Mouse (Mus musculus): Measurements from ENCODE around the gene Rftn1. TPM values are rescaled to one million over a fixed set of nuclear protein-coding genes. Genes with fewer than 3 reads are reported as not detected.
A peak's percentile ranks its signal among the peaks of the same experiment; 100 is the strongest.

Rftn1 gene
- polyA plus RNA-seq, 1 experiment from 2014 or later, result 11.2 TPM

DNA sequence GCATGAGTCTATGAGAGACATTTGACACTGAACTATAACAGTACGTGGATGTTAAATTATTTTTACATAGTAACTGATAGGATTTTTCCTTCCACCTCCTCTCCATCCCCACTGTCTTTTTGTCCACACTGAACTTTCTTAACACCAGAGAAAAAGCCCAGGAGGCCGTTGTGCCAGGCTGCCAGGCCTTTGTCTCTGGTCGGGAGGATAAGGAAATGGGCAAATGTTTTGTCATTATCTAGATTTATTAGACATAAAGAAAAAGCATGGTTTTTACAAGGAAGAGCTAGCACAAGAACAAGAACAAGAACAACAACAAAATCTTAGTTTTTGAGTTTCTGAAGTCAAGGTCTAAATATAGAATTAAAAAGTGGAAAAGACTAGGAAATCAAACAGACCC lies 4.1 kb upstream of the Rftn1 start:
- peaks cover 21% of the 10 kb centered on the region for H3K27me3 ChIP-seq (ENCODE audit: control insufficient read depth, insufficient read depth, low read length)
- no peaks in the 10 kb centered on the region for H3K4me1 ChIP-seq (ENCODE audit: control insufficient read depth, insufficient read depth, low read length)
- no peak overlapping the region for H3K27ac ChIP-seq (ENCODE audit: low read depth, low read length)
- no peak overlapping the region for H3K9ac ChIP-seq (ENCODE audit: low read depth, low read length)
- H3K9me3 ChIP-seq (replicated peaks; ENCODE audit: control insufficient read depth, low read length), result no peaks in the 10 kb centered on the region
- no peak overlapping the region for H3K4me3 ChIP-seq (ENCODE audit: low read depth, low read length)
- H3K36me3 ChIP-seq (ENCODE audit: control insufficient read depth, insufficient read depth, low read length), result no peaks in the 10 kb centered on the region
- ATAC-seq (replicated peaks; ENCODE audit: insufficient number of reproducible peaks, low FRiP score, low TSS enrichment), result no peak
- H3K4me2 ChIP-seq, result no peak overlapping the region
- 68% methylated on average over 3 of the region's 3 CpGs for WGBS (ENCODE audit: insufficient replicate concordance)

DNA sequence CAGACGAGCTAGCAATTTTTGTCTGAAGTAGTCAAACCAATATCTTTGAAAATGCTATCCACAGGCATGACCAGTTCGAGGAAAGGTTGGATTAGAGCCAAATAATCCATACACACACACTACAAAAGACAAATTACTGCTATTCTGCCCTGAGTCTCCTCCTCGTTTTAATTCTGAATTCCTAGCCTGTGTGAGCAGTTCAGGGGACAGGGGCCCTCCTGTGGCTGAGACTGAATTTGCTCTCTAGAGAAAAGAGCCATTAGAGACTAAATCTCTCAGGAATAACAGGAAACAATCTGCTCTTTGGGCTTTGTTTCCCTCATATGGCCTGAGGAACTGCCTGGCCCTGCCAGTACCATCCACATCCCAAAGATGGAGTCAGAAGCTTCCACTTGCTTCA lies 3.2 kb upstream of the Rftn1 start:
- no peak overlapping the region for H3K4me3 ChIP-seq (ENCODE audit: low read depth, low read length)
- H3K36me3 ChIP-seq (ENCODE audit: control insufficient read depth, insufficient read depth, low read length), result no peaks in the 10 kb centered on the region
- H3K9me3 ChIP-seq (replicated peaks; ENCODE audit: control insufficient read depth, low read length), result no peaks in the 10 kb centered on the region
- WGBS (ENCODE audit: insufficient replicate concordance), result 47% methylated on average over 3 of the region's 3 CpGs
- H3K27ac ChIP-seq (ENCODE audit: low read depth, low read length), result no peak overlapping the region
- ATAC-seq (replicated peaks; ENCODE audit: insufficient number of reproducible peaks, low FRiP score, low TSS enrichment), result no peak
- H3K27me3 ChIP-seq (ENCODE audit: control insufficient read depth, insufficient read depth, low read length), result peaks cover 21% of the 10 kb centered on the region
- H3K4me2 ChIP-seq, result no peak overlapping the region
- H3K4me1 ChIP-seq (ENCODE audit: control insufficient read depth, insufficient read depth, low read length), result no peaks in the 10 kb centered on the region
- H3K9ac ChIP-seq (ENCODE audit: low read depth, low read length), result no peak overlapping the region

DNA sequence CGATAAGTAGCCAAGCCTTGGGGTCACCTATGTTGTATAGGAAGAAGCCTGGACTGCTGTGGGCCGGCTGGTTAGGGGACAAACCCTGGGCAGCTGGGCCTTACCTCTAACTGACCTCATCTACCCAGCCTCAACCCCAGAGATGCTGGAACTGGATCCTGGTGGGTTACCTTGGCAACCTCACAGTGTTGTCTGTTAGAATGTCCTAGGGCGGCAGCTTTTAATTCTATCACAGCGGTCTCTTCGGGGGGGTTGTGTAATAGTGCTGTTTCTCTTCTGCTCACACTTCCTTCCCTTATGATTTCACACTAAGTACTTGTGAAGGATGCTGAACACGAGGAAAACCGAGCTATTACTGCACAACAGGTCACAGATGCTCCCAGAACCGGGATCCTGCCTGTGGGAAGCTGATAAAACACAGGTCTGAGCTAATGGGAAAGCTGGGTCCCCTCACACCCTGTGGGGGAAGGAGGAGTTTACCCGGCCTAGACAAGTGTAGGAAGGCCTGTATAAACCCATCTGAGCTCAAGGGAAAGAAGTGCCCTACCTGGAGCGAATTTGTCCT lies 2.0 kb upstream of the Rftn1 start:
- ATAC-seq (replicated peaks; ENCODE audit: insufficient number of reproducible peaks, low FRiP score, low TSS enrichment), result no peak
- H3K9ac ChIP-seq (ENCODE audit: low read depth, low read length), result no peak overlapping the region
- H3K4me3 ChIP-seq (ENCODE audit: low read depth, low read length), result no peak overlapping the region
- no peaks in the 10 kb centered on the region for H3K4me1 ChIP-seq (ENCODE audit: control insufficient read depth, insufficient read depth, low read length)
- WGBS (ENCODE audit: insufficient replicate concordance), result 53% methylated on average over 10 of the region's 10 CpGs
- no peak overlapping the region for H3K4me2 ChIP-seq
- H3K9me3 ChIP-seq (replicated peaks; ENCODE audit: control insufficient read depth, low read length), result no peaks in the 10 kb centered on the region
- H3K27ac ChIP-seq (ENCODE audit: low read depth, low read length), result no peak overlapping the region
- H3K27me3 ChIP-seq (ENCODE audit: control insufficient read depth, insufficient read depth, low read length), result peaks cover 21% of the 10 kb centered on the region
- no peaks in the 10 kb centered on the region for H3K36me3 ChIP-seq (ENCODE audit: control insufficient read depth, insufficient read depth, low read length)

DNA sequence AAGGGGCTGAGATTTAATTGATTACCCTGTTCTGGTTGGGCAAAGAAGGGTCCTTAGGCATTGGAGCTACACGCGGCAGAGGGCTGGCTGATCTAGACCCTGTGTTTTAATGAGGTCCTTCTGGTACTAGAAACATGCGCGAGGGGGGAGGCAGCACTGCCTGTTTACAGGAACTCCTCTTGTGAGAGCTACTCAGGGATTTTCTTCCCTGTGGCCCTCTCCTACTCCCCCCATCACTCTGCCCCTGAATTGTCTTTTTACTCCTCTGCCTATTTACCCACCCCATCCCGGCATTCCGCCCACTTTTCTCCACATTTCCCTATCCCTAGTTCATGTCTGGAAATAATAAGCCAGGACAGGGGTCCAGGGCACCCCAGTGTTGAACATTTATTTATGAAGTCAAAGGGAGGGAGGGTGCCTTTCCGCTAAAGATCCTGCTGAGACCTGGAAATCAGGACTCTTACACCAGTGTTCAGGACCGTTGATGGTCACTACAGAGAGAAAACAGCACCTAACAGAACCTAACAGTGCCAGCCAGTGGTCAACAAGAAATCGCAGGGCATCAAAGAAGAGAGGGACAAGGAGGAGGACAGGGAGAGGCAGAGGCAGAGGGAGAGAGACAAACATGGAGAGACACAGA lies 964 bp upstream of the Rftn1 start:
- H3K4me1 ChIP-seq (ENCODE audit: control insufficient read depth, insufficient read depth, low read length), result no peaks in the 10 kb centered on the region
- H3K27ac ChIP-seq (ENCODE audit: low read depth, low read length), result no peak overlapping the region
- H3K4me2 ChIP-seq, result no peak overlapping the region
- peaks cover 21% of the 10 kb centered on the region for H3K27me3 ChIP-seq (ENCODE audit: control insufficient read depth, insufficient read depth, low read length)
- H3K36me3 ChIP-seq (ENCODE audit: control insufficient read depth, insufficient read depth, low read length), result no peaks in the 10 kb centered on the region
- ATAC-seq (replicated peaks; ENCODE audit: insufficient number of reproducible peaks, low FRiP score, low TSS enrichment), result no peak
- no peak overlapping the region for H3K9ac ChIP-seq (ENCODE audit: low read depth, low read length)
- H3K9me3 ChIP-seq (replicated peaks; ENCODE audit: control insufficient read depth, low read length), result no peaks in the 10 kb centered on the region
- H3K4me3 ChIP-seq (ENCODE audit: low read depth, low read length), result no peak overlapping the region
- 46% methylated on average over 9 of the region's 9 CpGs for WGBS (ENCODE audit: insufficient replicate concordance)

DNA sequence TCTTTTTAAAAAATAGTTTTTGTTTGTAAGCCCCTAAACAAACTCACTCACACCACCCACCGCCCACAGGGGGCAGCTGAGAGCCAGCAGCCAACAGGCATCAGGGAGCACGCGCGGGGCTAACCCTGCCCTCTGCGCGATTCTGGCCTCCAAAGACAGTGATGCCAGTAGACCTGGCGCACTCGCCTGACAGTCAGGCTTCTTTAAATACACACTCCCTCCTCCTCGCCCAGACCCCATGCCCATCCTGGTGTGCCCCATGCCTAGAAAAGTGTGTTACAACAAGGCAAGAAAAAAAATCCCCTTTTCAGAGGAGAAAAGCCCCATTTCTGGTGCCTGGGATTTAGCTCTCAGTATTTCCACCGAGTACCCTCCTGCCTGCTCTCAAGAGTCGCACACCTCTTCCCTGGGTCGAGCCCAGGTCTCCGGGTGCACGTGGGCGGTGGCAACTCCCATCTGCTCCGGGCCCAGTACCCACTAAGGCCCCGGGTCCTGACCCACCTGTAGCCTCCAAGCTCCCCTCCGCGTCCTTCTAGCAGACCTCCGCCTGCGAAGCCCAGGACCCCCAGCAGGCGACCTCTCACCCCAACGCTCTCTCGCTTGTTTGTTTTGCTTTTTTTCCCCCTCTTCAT lies 977 bp downstream of the Rftn1 start:
- Histone ChIP-seq H3K4me1 (ENCODE audit: control insufficient read depth, insufficient read depth, low read length) (no peaks in the 10 kb centered on the region), H3K9me3 (replicated peaks; ENCODE audit: control insufficient read depth, low read length) (no peaks in the 10 kb centered on the region), H3K27me3 (ENCODE audit: control insufficient read depth, insufficient read depth, low read length) (peaks cover 21% of the 10 kb centered on the region), H3K9ac (ENCODE audit: low read depth, low read length) (peak overlapping the region; percentile 77), H3K36me3 (ENCODE audit: control insufficient read depth, insufficient read depth, low read length) (no peaks in the 10 kb centered on the region), H3K4me2 (peak overlapping the region; percentile 96), H3K27ac (ENCODE audit: low read depth, low read length) (no peak overlapping the region), H3K4me3 (ENCODE audit: low read depth, low read length) (peak overlapping the region; percentile 71)
- no peak for ATAC-seq (replicated peaks; ENCODE audit: insufficient number of reproducible peaks, low FRiP score, low TSS enrichment)
- 2% methylated on average over 24 of the region's 24 CpGs for WGBS (ENCODE audit: insufficient replicate concordance)

DNA sequence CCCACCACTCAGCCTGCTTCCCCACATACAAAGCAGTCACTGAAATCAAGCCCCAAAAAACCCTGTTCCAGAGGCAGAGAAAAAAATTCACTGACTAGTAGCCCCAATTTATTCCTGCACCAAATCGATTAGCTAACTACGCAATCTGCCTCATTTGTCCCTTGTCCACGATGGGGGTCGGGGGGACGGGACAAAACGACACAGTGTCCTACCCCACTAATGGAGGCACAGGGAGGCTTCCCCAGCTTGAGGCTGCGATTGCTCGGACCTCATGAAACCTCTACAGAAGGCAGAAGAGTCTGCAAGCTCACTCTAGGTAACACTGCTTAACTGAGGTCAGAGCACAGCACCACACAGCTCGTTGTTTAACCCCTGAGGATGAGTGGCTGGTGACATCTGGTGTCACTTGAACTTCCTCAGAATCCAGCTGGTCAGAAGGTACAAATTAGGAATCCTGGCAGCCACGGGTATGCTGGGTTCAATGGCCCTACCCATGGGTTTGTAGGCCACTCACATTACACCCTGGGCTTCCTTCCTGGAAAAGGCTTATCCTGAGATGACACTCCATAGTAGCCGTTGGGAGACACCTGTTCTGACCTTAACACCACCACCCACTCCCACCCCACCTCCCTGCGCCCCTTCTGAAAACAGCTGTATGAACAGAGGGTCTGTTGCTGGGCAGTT lies 1.7 kb downstream of the Rftn1 start:
- no peak overlapping the region for H3K27ac ChIP-seq (ENCODE audit: low read depth, low read length)
- peak overlapping the region; percentile 96; the same call in 1 of the 2 replicates for H3K4me2 ChIP-seq

DNA sequence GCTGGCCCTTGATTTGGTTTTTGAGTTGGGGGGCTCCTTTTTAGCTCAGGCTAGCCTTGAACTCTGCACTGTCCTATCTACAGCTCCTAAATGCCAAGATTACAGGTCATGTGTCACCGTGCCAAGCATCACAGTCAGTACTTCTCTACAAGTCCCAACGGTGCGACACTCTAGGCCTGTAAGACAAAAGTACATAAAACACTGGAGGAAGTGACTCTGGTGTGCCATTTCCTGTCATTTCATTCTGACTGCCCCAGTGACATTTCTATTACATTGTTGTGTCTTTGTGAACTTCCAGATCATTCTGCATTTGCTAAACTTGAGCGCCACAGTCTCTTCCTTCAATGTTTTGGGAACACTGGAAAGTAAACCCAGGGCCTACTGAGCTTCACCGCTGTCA lies 4.9 kb downstream of the Rftn1 start:
- H3K4me2 ChIP-seq, result no peak overlapping the region
- H3K9me3 ChIP-seq (replicated peaks; ENCODE audit: control insufficient read depth, low read length), result no peaks in the 10 kb centered on the region
- H3K36me3 ChIP-seq (ENCODE audit: control insufficient read depth, insufficient read depth, low read length), result no peaks in the 10 kb centered on the region
- no peak overlapping the region for H3K9ac ChIP-seq (ENCODE audit: low read depth, low read length)
- no peak overlapping the region for H3K27ac ChIP-seq (ENCODE audit: low read depth, low read length)
- ATAC-seq (replicated peaks; ENCODE audit: insufficient number of reproducible peaks, low FRiP score, low TSS enrichment), result no peak
- H3K27me3 ChIP-seq (ENCODE audit: control insufficient read depth, insufficient read depth, low read length), result 0 out of 2 replicates have a peak, but pooled peaks cover 3% of the 10 kb centered on the region
- 0 out of 2 replicates have a peak, but pooled peaks cover 5% of the 10 kb centered on the region for H3K4me1 ChIP-seq (ENCODE audit: control insufficient read depth, insufficient read depth, low read length)
- no peak overlapping the region for H3K4me3 ChIP-seq (ENCODE audit: low read depth, low read length)
- whole genome bisulfite sequencing (ENCODE audit: insufficient replicate concordance), result 78% methylated on average over 5 of the region's 5 CpGs

More for the DNA sequence above, 1.7 kb downstream of the Rftn1 start:
- 67% methylated on average over 12 of the region's 12 CpGs for WGBS (ENCODE audit: insufficient replicate concordance)
- no peaks in the 10 kb centered on the region for H3K4me1 ChIP-seq (ENCODE audit: control insufficient read depth, insufficient read depth, low read length)
- H3K27me3 ChIP-seq (ENCODE audit: control insufficient read depth, insufficient read depth, low read length), result peaks cover 21% of the 10 kb centered on the region
- H3K9ac ChIP-seq (ENCODE audit: low read depth, low read length), result no peak overlapping the region
- no peaks in the 10 kb centered on the region for H3K36me3 ChIP-seq (ENCODE audit: control insufficient read depth, insufficient read depth, low read length)
- no peak for ATAC-seq (replicated peaks; ENCODE audit: insufficient number of reproducible peaks, low FRiP score, low TSS enrichment)
- H3K9me3 ChIP-seq (replicated peaks; ENCODE audit: control insufficient read depth, low read length), result no peaks in the 10 kb centered on the region
- H3K4me3 ChIP-seq (ENCODE audit: low read depth, low read length), result peak overlapping the region; percentile 71

GRCm38 (mm10) chr17:50185083-50185482 lies 5.4 kb downstream of the Rftn1 start:
- H3K4me1 ChIP-seq (ENCODE audit: control insufficient read depth, insufficient read depth, low read length), result 0 out of 2 replicates have a peak, but pooled peaks cover 5% of the 10 kb centered on the region
- H3K4me3 ChIP-seq (ENCODE audit: low read depth, low read length), result no peak overlapping the region
- no peaks in the 10 kb centered on the region for H3K27me3 ChIP-seq (ENCODE audit: control insufficient read depth, insufficient read depth, low read length)
- no peak for ATAC-seq (replicated peaks; ENCODE audit: insufficient number of reproducible peaks, low FRiP score, low TSS enrichment)
- no peaks in the 10 kb centered on the region for H3K9me3 ChIP-seq (replicated peaks; ENCODE audit: control insufficient read depth, low read length)
- no peak overlapping the region for H3K4me2 ChIP-seq
- 81% methylated on average over 4 of the region's 4 CpGs for WGBS (ENCODE audit: insufficient replicate concordance)
- H3K27ac ChIP-seq (ENCODE audit: low read depth, low read length), result no peak overlapping the region
- no peaks in the 10 kb centered on the region for H3K36me3 ChIP-seq (ENCODE audit: control insufficient read depth, insufficient read depth, low read length)
- H3K9ac ChIP-seq (ENCODE audit: low read depth, low read length), result no peak overlapping the region
